Mouse (Mus musculus) myocyte (in vitro differentiated cells): ENCODE measurements around the gene Prkn. TPM values are rescaled to one million over a fixed set of nuclear protein-coding genes. Genes with fewer than 3 reads are reported as not detected.

Experiments
- H3K27me3 ChIP-seq: one replicate; pipeline ENCODE4 v1.6.1; 2011; ENCODE audit not compliant: control insufficient read depth, insufficient read depth, insufficient read length
- H3K36me3 ChIP-seq: one replicate; pipeline ENCODE4 v1.6.1; 2011; ENCODE audit not compliant: control insufficient read depth, insufficient read depth
- H3K4me2 ChIP-seq: one replicate; pipeline ENCODE4 v1.6.1; 2011; ENCODE audit warnings: low read depth, control low read depth
- H3K4me3 ChIP-seq: one replicate; pipeline ENCODE4 v1.5.1; 2011; ENCODE audit warnings: mild to moderate bottlenecking, control low read depth, moderate library complexity
- H3K79me2 ChIP-seq: one replicate; pipeline ENCODE4 v1.6.1; 2011; ENCODE audit not compliant: control insufficient read depth, insufficient read depth
- H3ac ChIP-seq: one replicate; pipeline ENCODE4 v1.6.1; 2011; ENCODE audit not compliant: control insufficient read depth, insufficient read length
- CEBPB ChIP-seq: IDR thresholded peaks from 2 replicates; pipeline ENCODE4 v1.6.1; 2011; ENCODE audit warnings: mild to moderate bottlenecking, moderate library complexity; ENCODE audit not compliant: poor library complexity, insufficient read depth, severe bottlenecking
- E2F4 ChIP-seq: IDR thresholded peaks from one replicate; pipeline ENCODE4 v1.6.1; 2011; ENCODE audit warnings: mild to moderate bottlenecking, control low read depth, moderate library complexity; ENCODE audit not compliant: insufficient read depth
- MAX ChIP-seq: IDR thresholded peaks from one replicate; pipeline ENCODE4 v1.6.1; 2011; ENCODE audit warnings: low read depth, mild to moderate bottlenecking, control low read depth
- MYOD1 ChIP-seq, 3 experiments: IDR thresholded peaks; one replicate each; pipeline ENCODE4 v1.6.1; 2011; ENCODE audit warnings: control low read depth in 2 of 3, low read depth in 2 of 3, mild to moderate bottlenecking in 2 of 3, moderate library complexity in 1 of 3; ENCODE audit not compliant: insufficient read length in 2 of 3, control insufficient read depth in 1 of 3
- MYOG ChIP-seq, 3 experiments: IDR thresholded peaks; one replicate each; pipeline ENCODE4 v1.6.1; 2011; ENCODE audit warnings: control low read depth in 2 of 3, low read depth in 2 of 3, mild to moderate bottlenecking in 2 of 3; ENCODE audit not compliant: insufficient read length in 2 of 3, control insufficient read depth in 1 of 3, insufficient read depth in 1 of 3
- POLR2A ChIP-seq: IDR thresholded peaks from one replicate; pipeline ENCODE4 v1.6.1; 2011; ENCODE audit warnings: low read depth, mild to moderate bottlenecking, control low read depth, moderate library complexity; ENCODE audit not compliant: insufficient read length
- POLR2AphosphoS2 ChIP-seq: IDR thresholded peaks from one replicate; pipeline ENCODE4 v1.6.1; 2011; ENCODE audit warnings: low read depth, control low read depth; ENCODE audit not compliant: insufficient read length
- REST ChIP-seq: IDR thresholded peaks from one replicate; pipeline ENCODE4 v1.6.1; 2011; ENCODE audit warnings: mild to moderate bottlenecking, control low read depth, moderate library complexity; ENCODE audit not compliant: insufficient read depth, insufficient read length
- SRF ChIP-seq: IDR thresholded peaks from one replicate; pipeline ENCODE4 v1.6.1; 2011; ENCODE audit warnings: low read depth; ENCODE audit not compliant: control insufficient read depth, insufficient read length
- TCF12 ChIP-seq: IDR thresholded peaks from one replicate; pipeline ENCODE4 v1.6.1; 2011; ENCODE audit warnings: mild to moderate bottlenecking, control low read depth; ENCODE audit not compliant: poor library complexity, insufficient read depth, severe bottlenecking
- TCF3 ChIP-seq: IDR thresholded peaks from one replicate; pipeline ENCODE4 v1.6.1; 2011; ENCODE audit warnings: low read depth, control low read depth; ENCODE audit not compliant: insufficient read length
- USF1 ChIP-seq: IDR thresholded peaks from one replicate; pipeline ENCODE4 v1.6.1; 2011; ENCODE audit warnings: low read depth, mild to moderate bottlenecking, control low read depth, moderate library complexity
- polyA plus RNA-seq: library from polyadenylated mRNA; unstranded; fragments of >200 nt; fragmentation: generic; extraction: Trizol; gene quantifications from one replicate; pipeline ENCODE4 v1.2.1, GENCODE M21; 2012; ENCODE audit warnings: missing spikeins

The Prkn gene
- polyA plus RNA-seq, 1 experiment = 0.26 TPM

GRCm38 (mm10) chr17:11955317-11955716 lies 1115.1 kb downstream of the Prkn start:
- Histone ChIP-seq H3ac (no peak overlapping the region), H3K27me3 (no peaks in the 10 kb centered on the region), H3K36me3 (no peaks in the 10 kb centered on the region), H3K4me2 (no peak overlapping the region), H3K4me3 (no peak overlapping the region), H3K79me2 (no peaks in the 10 kb centered on the region)
- no peak for TF ChIP-seq POLR2A
- TF ChIP-seq USF1 = no peak
- no peak for TF ChIP-seq TCF12

- H3K27me3 ChIP-seq = no peaks in the 10 kb centered on the region
- H3ac ChIP-seq = no peak overlapping the region
- no peak overlapping the region for H3K4me3 ChIP-seq
- no peak overlapping the region for H3K4me2 ChIP-seq
- no peaks in the 10 kb centered on the region for H3K36me3 ChIP-seq
- TF ChIP-seq SRF (no peak), TCF12 (no peak), POLR2AphosphoS2 (no peak), E2F4 (no peak), TCF3 (no peak), CEBPB (no peak), USF1 (no peak), MYOD1 (IDR thresholded peaks at IDR 0.05; ENCODE audit: control insufficient read depth in 1 of 3, insufficient read length in 2 of 3, low read depth in 2 of 3) (no peak), POLR2A (no peak), REST (no peak), MAX (no peak), MYOG (IDR thresholded peaks at IDR 0.05; ENCODE audit: control insufficient read depth in 1 of 3, insufficient read depth in 1 of 3, insufficient read length in 2 of 3, low read depth in 2 of 3) (no peak)
- H3K79me2 ChIP-seq = no peaks in the 10 kb centered on the region
Observed at GRCm38 (mm10) chr17:11960492-11960891, 1120.3 kb downstream of the Prkn start.

GRCm38 (mm10) chr17:11962808-11963207 lies 1122.6 kb downstream of the Prkn start:
- no peaks in the 10 kb centered on the region for H3K36me3 ChIP-seq
- no peak overlapping the region for H3K4me2 ChIP-seq
- H3ac ChIP-seq = no peak overlapping the region
- H3K27me3 ChIP-seq = no peaks in the 10 kb centered on the region
- no peak overlapping the region for H3K4me3 ChIP-seq
- no peaks in the 10 kb centered on the region for H3K79me2 ChIP-seq
- TF ChIP-seq POLR2A (no peak), MYOG (IDR thresholded peaks at IDR 0.05; ENCODE audit: control insufficient read depth in 1 of 3, insufficient read depth in 1 of 3, insufficient read length in 2 of 3, low read depth in 2 of 3) (no peak), TCF3 (no peak), TCF12 (no peak), USF1 (no peak), REST (no peak), POLR2AphosphoS2 (no peak), MYOD1 (IDR thresholded peaks at IDR 0.05; ENCODE audit: control insufficient read depth in 1 of 3, insufficient read length in 2 of 3, low read depth in 2 of 3) (no peak), MAX (no peak), CEBPB (no peak), E2F4 (no peak), SRF (no peak)

GRCm38 (mm10) chr17:11970160-11970559 lies 1130.0 kb downstream of the Prkn start:
- Histone ChIP-seq H3ac (no peak overlapping the region), H3K36me3 (no peaks in the 10 kb centered on the region), H3K27me3 (peaks cover 6% of the 10 kb centered on the region), H3K4me2 (no peak overlapping the region), H3K79me2 (no peaks in the 10 kb centered on the region), H3K4me3 (no peak overlapping the region)
- TF ChIP-seq SRF (no peak), MYOG (IDR thresholded peaks at IDR 0.05; ENCODE audit: control insufficient read depth in 1 of 3, insufficient read depth in 1 of 3, insufficient read length in 2 of 3, low read depth in 2 of 3) (no peak), TCF3 (no peak)

- H3K4me3 ChIP-seq = no peak overlapping the region
- no peak for TF ChIP-seq TCF3
- TF ChIP-seq POLR2A = no peak
- no peak for TF ChIP-seq E2F4
- no peak for TF ChIP-seq SRF
- no peak for TF ChIP-seq MYOG (IDR thresholded peaks at IDR 0.05; ENCODE audit: control insufficient read depth in 1 of 3, insufficient read depth in 1 of 3, insufficient read length in 2 of 3, low read depth in 2 of 3)
- no peak for TF ChIP-seq USF1
- TF ChIP-seq CEBPB = no peak
- no peak for TF ChIP-seq REST
- no peak for TF ChIP-seq MAX
- no peak for TF ChIP-seq POLR2AphosphoS2
- no peak for TF ChIP-seq MYOD1 (IDR thresholded peaks at IDR 0.05; ENCODE audit: control insufficient read depth in 1 of 3, insufficient read length in 2 of 3, low read depth in 2 of 3)
- no peak for TF ChIP-seq TCF12
Observed at GRCm38 (mm10) chr17:11972550-11972949, 1132.4 kb downstream of the Prkn start.

More at GRCm38 (mm10) chr17:11972550-11972949, 1132.4 kb downstream of the Prkn start:
- H3K4me2 ChIP-seq = no peak overlapping the region
- no peaks in the 10 kb centered on the region for H3K36me3 ChIP-seq
- no peaks in the 10 kb centered on the region for H3K79me2 ChIP-seq
- peaks cover 18% of the 10 kb centered on the region for H3K27me3 ChIP-seq
- H3ac ChIP-seq = no peak overlapping the region
